In genomic region chr15:98579795-98580464, GRCm38 (mm10) we compare ENCODE assay signal across 8 mouse cellular contexts. TPM values are rescaled to one million over a fixed set of nuclear protein-coding genes. Genes with fewer than 3 reads are reported as not detected.
DNase-seq lines count a peak whose midpoint lies in the region; ATAC-seq and TF ChIP-seq lines count a peak whose summit lies in the region.

No protein-coding gene starts in this region.

- no peaks in the 10 kb centered on the region for H3K36me3 ChIP-seq in forebrain, embryonic 10.5 days (replicated peaks)
- no peaks in the 10 kb centered on the region for H3K36me3 ChIP-seq in liver, postnatal 0 days (replicated peaks; ENCODE audit: insufficient read depth, low read length)

- intact Hi-C loops in heart, postnatal 14 days (cut with DNase I): loop anchor here (1.0 kb wide), 1 partner anchor 37 kb away; no protein-coding TSS in a partner anchor

- no peak overlapping the region for H3K4me3 ChIP-seq in forebrain, embryonic 10.5 days
- no peak overlapping the region for H3K4me3 ChIP-seq in liver, postnatal 0 days (ENCODE audit: low read depth, low read length)

- no peak overlapping the region for H3K9ac ChIP-seq in liver, postnatal 0 days (replicated peaks)

- WGBS in forebrain, embryonic 10.5 days: 47% methylated on average over 5 of the region's 5 CpGs
- 43% methylated on average over 5 of the region's 5 CpGs for WGBS in liver, postnatal 0 days (ENCODE audit: insufficient replicate concordance)

- H3K27me3 ChIP-seq in forebrain, embryonic 10.5 days (ENCODE audit: poor library complexity, severe bottlenecking): no peaks in the 10 kb centered on the region; the same call in 1 of the 2 replicates
- H3K27me3 ChIP-seq in liver, postnatal 0 days (ENCODE audit: insufficient read depth, low read length): no peaks in the 10 kb centered on the region

- TF ChIP-seq EP300 in liver, postnatal 0 days (IDR thresholded peaks at IDR 0.05; ENCODE audit: low read depth): no peak

- peaks cover 7% of the 10 kb centered on the region; the same call in 1 of the 2 replicates for H3K4me1 ChIP-seq in forebrain, embryonic 10.5 days
- 0 out of 2 replicates have a peak, but pooled peaks cover 1% of the 10 kb centered on the region for H3K4me1 ChIP-seq in liver, postnatal 0 days (ENCODE audit: insufficient read depth)

- H3K27ac ChIP-seq in forebrain, embryonic 10.5 days: no peak overlapping the region
- no peak overlapping the region for H3K27ac ChIP-seq in liver, postnatal 0 days (ENCODE audit: low read depth)

- H3K4me2 ChIP-seq in liver, postnatal 0 days (ENCODE audit: low read depth, low read length): no peak overlapping the region

- TF ChIP-seq CTCF in liver, postnatal 0 days (IDR thresholded peaks at IDR 0.05; ENCODE audit: low read depth): peak; percentile 96

- no peaks in the 10 kb centered on the region for H3K9me3 ChIP-seq in forebrain, embryonic 10.5 days
- H3K9me3 ChIP-seq in liver, postnatal 0 days (ENCODE audit: low read length): no peaks in the 10 kb centered on the region

- ATAC-seq in liver, postnatal 0 days: peak; percentile 81
- ATAC-seq in neutrophil, adult 5-6 weeks (ENCODE audit: extremely low read depth, insufficient number of reproducible peaks, low FRiP score, poor library complexity, severe bottlenecking): peak; percentile 64; the same call in 1 of the 2 replicates

- peak; percentile 94 for DNase-seq in ES-CJ7 (ENCODE audit: low read depth, low spot score)
- peak; percentile 72 for DNase-seq in c-Kit-negative CD71-positive TER-119-positive erythroid progenitor cells, embryonic 14.5 days (ENCODE audit: low read depth, low spot score)
- peak; percentile 78 for DNase-seq in forebrain, embryonic 10.5 days (ENCODE audit: extremely low spot score, low spot score)
- DNase-seq in heart, postnatal 14 days: peak; percentile 74 to 84
- peak; percentile 85 for DNase-seq in layer of hippocampus, adult 11-12 months (ENCODE audit: low spot score)
- DNase-seq in liver, postnatal 0 days: peak; percentile 84
- DNase-seq in thymus, postnatal 25 days: peak; percentile 83

RNA-seq across cellular contexts. Expression of gene 4930415O20Rik, which starts 9.1 kb away (rescaled TPM):
- 0.29 TPM in 1 of 2 replicates, not detected in the other for polyA plus RNA-seq in forebrain, embryonic 10.5 days (2016; fragmentation: Nextera tagmentation; extraction: Ambion mirVana)
- total RNA-seq in heart, postnatal 14 days (2021): under 1 TPM; 0.88 to 0.93 TPM
- polyA plus RNA-seq in liver, postnatal 0 days (2015; fragmentation: Nextera tagmentation; extraction: Ambion mirVana): not detected in 2 replicates
- total RNA-seq in neutrophil, adult 5-6 weeks (2017): 1.6 TPM in 1 of 2 replicates, not detected in the other

RNA-seq across cellular contexts. Expression of gene Ccnt1, which starts 9.2 kb away (rescaled TPM):
- polyA plus RNA-seq in forebrain, embryonic 10.5 days (2016; fragmentation: Nextera tagmentation; extraction: Ambion mirVana): 59.8 and 62.0 TPM in 2 replicates
- total RNA-seq in heart, postnatal 14 days (2021): 10 to 100 TPM; 32.8 to 42.6 TPM
- polyA plus RNA-seq in liver, postnatal 0 days (2015; fragmentation: Nextera tagmentation; extraction: Ambion mirVana): 14.9 and 17.0 TPM in 2 replicates
- total RNA-seq in neutrophil, adult 5-6 weeks (2017): 105 and 123 TPM in 2 replicates

RNA-seq across cellular contexts. Expression of gene Adcy6, which starts 29.9 kb away (rescaled TPM):
- 9.4 and 11.9 TPM in 2 replicates for polyA plus RNA-seq in forebrain, embryonic 10.5 days (2016; fragmentation: Nextera tagmentation; extraction: Ambion mirVana)
- total RNA-seq in heart, postnatal 14 days (2021): 100 to 1,000 TPM; 199 to 209 TPM
- polyA plus RNA-seq in liver, postnatal 0 days (2015; fragmentation: Nextera tagmentation; extraction: Ambion mirVana): 5.3 and 7.7 TPM in 2 replicates
- 2.0 and 2.8 TPM in 2 replicates for total RNA-seq in neutrophil, adult 5-6 weeks (2017)

RNA-seq across cellular contexts. Expression of gene Kansl2, which starts 45.9 kb away (rescaled TPM):
- polyA plus RNA-seq in forebrain, embryonic 10.5 days (2016; fragmentation: Nextera tagmentation; extraction: Ambion mirVana): 144 and 145 TPM in 2 replicates
- 10 to 100 TPM; 78.4 to 82.2 TPM for total RNA-seq in heart, postnatal 14 days (2021)
- polyA plus RNA-seq in liver, postnatal 0 days (2015; fragmentation: Nextera tagmentation; extraction: Ambion mirVana): 26.6 and 28.2 TPM in 2 replicates
- 39.3 and 42.1 TPM in 2 replicates for total RNA-seq in neutrophil, adult 5-6 weeks (2017)

RNA-seq across cellular contexts. Expression of gene Cacnb3, which starts 50.7 kb away (rescaled TPM):
- 19.9 and 21.7 TPM in 2 replicates for polyA plus RNA-seq in forebrain, embryonic 10.5 days (2016; fragmentation: Nextera tagmentation; extraction: Ambion mirVana)
- total RNA-seq in heart, postnatal 14 days (2021): 1 to 10 TPM; 8.0 to 8.8 TPM
- polyA plus RNA-seq in liver, postnatal 0 days (2015; fragmentation: Nextera tagmentation; extraction: Ambion mirVana): 0.38 and 0.58 TPM in 2 replicates
- total RNA-seq in neutrophil, adult 5-6 weeks (2017): not detected in 2 replicates

Comparison
In these comparisons a context has a peak if more than half of its experiments do, and no peak if none do; other contexts are left out.
1. RNA of gene Adcy6, which starts 29.9 kb away (total RNA-seq): 199 to 209 TPM in heart, postnatal 14 days; 2.0 to 2.8 TPM in neutrophil, adult 5-6 weeks; every median in the first group is over 10 times any median in the second.
2. Peak in every context shown above with its lines, with median percentiles within 50 percentile points of each other: DNase-seq.